ENCODE assay signal across 8 mouse cellular contexts in genomic region chr12:34906704-34907505, GRCm38 (mm10). TPM values are rescaled to one million over a fixed set of nuclear protein-coding genes. Genes with fewer than 3 reads are reported as not detected.
DNase-seq lines count a peak whose midpoint lies in the region; ATAC-seq and TF ChIP-seq lines count a peak whose summit lies in the region.

No protein-coding gene starts in this region.

- H3K4me1 ChIP-seq in forebrain, postnatal 0 days (ENCODE audit: insufficient read depth), result no peaks in the 10 kb centered on the region
- no peaks in the 10 kb centered on the region for H3K4me1 ChIP-seq in intestine, embryonic 14.5 days (replicated peaks; ENCODE audit: control insufficient read depth, insufficient read depth, low read length)
- H3K4me1 ChIP-seq in liver, embryonic 12.5 days, result no peaks in the 10 kb centered on the region

- H3K4me3 ChIP-seq in forebrain, postnatal 0 days (ENCODE audit: low read depth, low read length), result peak overlapping the region; percentile 82
- H3K4me3 ChIP-seq in intestine, embryonic 14.5 days (ENCODE audit: low read depth, low read length), result peak overlapping the region; percentile 65
- peak overlapping the region; percentile 57 for H3K4me3 ChIP-seq in liver, embryonic 12.5 days

- peak overlapping the region; percentile 84 for H3K4me2 ChIP-seq in forebrain, postnatal 0 days (ENCODE audit: low read depth)
- H3K4me2 ChIP-seq in intestine, embryonic 14.5 days (ENCODE audit: low read length), result peak overlapping the region; percentile 93
- peak overlapping the region; percentile 73 for H3K4me2 ChIP-seq in liver, embryonic 12.5 days

- H3K27me3 ChIP-seq in forebrain, postnatal 0 days (ENCODE audit: insufficient read depth, low read length), result no peaks in the 10 kb centered on the region
- H3K27me3 ChIP-seq in intestine, embryonic 14.5 days (replicated peaks; ENCODE audit: control insufficient read depth, insufficient read depth, low read length), result peaks cover 20% of the 10 kb centered on the region
- peaks cover 31% of the 10 kb centered on the region for H3K27me3 ChIP-seq in liver, embryonic 12.5 days (replicated peaks)

- TF ChIP-seq CTCF in forebrain, postnatal 0 days (IDR thresholded peaks at IDR 0.05; ENCODE audit: low read depth), result no peak

- peak overlapping the region; percentile 76 for H3K27ac ChIP-seq in forebrain, postnatal 0 days (ENCODE audit: low read depth, low read length)
- no peak overlapping the region for H3K27ac ChIP-seq in intestine, embryonic 14.5 days (ENCODE audit: low read depth)
- H3K27ac ChIP-seq in liver, embryonic 12.5 days, result no peak overlapping the region

- H3K36me3 ChIP-seq in forebrain, postnatal 0 days (ENCODE audit: insufficient read depth), result no peaks in the 10 kb centered on the region
- H3K36me3 ChIP-seq in intestine, embryonic 14.5 days (ENCODE audit: control insufficient read depth, insufficient read depth, low read length), result no peaks in the 10 kb centered on the region
- no peaks in the 10 kb centered on the region for H3K36me3 ChIP-seq in liver, embryonic 12.5 days

- under 1% methylated on average over 68 of the region's 107 CpGs for WGBS in forebrain, postnatal 0 days
- under 1% methylated on average over 87 of the region's 107 CpGs for WGBS in intestine, embryonic 14.5 days
- under 1% methylated on average over 76 of the region's 107 CpGs for WGBS in liver, embryonic 12.5 days (ENCODE audit: insufficient replicate concordance)

- peak; percentile 21 to 26 for DNase-seq in heart, adult 18-20 months
- DNase-seq in heart, adult 8-10 months (ENCODE audit: low spot score), result no peak
- peak; percentile 64 to 77 for DNase-seq in cerebellum, adult 18-20 months
- peak; percentile 75 for DNase-seq in forebrain, postnatal 0 days
- peak; percentile 72 for DNase-seq in intestine, embryonic 14.5 days (ENCODE audit: low spot score)
- no peak for DNase-seq in urinary bladder, adult 2 months (ENCODE audit: low spot score)

- H3K9me3 ChIP-seq in forebrain, postnatal 0 days (ENCODE audit: low read length), result no peaks in the 10 kb centered on the region
- H3K9me3 ChIP-seq in intestine, embryonic 14.5 days (ENCODE audit: control insufficient read depth, low read length), result no peaks in the 10 kb centered on the region
- H3K9me3 ChIP-seq in liver, embryonic 12.5 days (replicated peaks), result no peaks in the 10 kb centered on the region

- peak overlapping the region; percentile 84 for H3K9ac ChIP-seq in forebrain, postnatal 0 days
- peak overlapping the region; percentile 41 for H3K9ac ChIP-seq in intestine, embryonic 14.5 days (ENCODE audit: low read length)
- no peak overlapping the region for H3K9ac ChIP-seq in liver, embryonic 12.5 days

- peak; percentile 92 for ATAC-seq in forebrain, postnatal 0 days
- ATAC-seq in intestine, embryonic 14.5 days (replicated peaks; ENCODE audit: low FRiP score, low TSS enrichment, low read depth), result peak; percentile 89
- ATAC-seq in liver, embryonic 12.5 days, result no peak
- peak; percentile 16; the same call in 1 of the 2 replicates for ATAC-seq in neutrophil, adult 5-6 weeks (ENCODE audit: extremely low read depth, insufficient number of reproducible peaks, low FRiP score, poor library complexity, severe bottlenecking)

RNA-seq across cellular contexts. Expression of gene Hdac9, which starts 10.0 kb away (rescaled TPM):
- 10 to 100 TPM; 15.8 to 16.0 TPM for total RNA-seq in heart, adult 18-20 months (2021)
- 10 to 100 TPM; 15.6 to 20.6 (median 19.3) TPM for total RNA-seq in heart, adult 8-10 months (2022)
- total RNA-seq in forebrain, postnatal 0 days (2014; rRNA removed), result 21.6 and 23.3 TPM in 2 replicates
- 9.5 and 14.9 TPM in 2 replicates for polyA plus RNA-seq in forebrain, postnatal 0 days (2015; fragmentation: Nextera tagmentation; extraction: Ambion mirVana)
- polyA plus RNA-seq in intestine, embryonic 14.5 days (2014; fragmentation: Nextera tagmentation; extraction: Ambion mirVana), result 4.7 and 5.3 TPM in 2 replicates
- 1.5 TPM in 2 replicates for polyA plus RNA-seq in liver, embryonic 12.5 days (2016; fragmentation: Nextera tagmentation; extraction: Ambion mirVana)
- total RNA-seq in neutrophil, adult 5-6 weeks (2017), result 54.9 and 65.9 TPM in 2 replicates
- 2.7 and 3.1 TPM in 2 replicates for polyA plus RNA-seq in urinary bladder, adult 2 months (2012; rRNA removed)

Comparison
In these comparisons a context has a peak if more than half of its experiments do, and no peak if none do; other contexts are left out.
1. DNase-seq: peak in heart, adult 18-20 months (2 of 2), cerebellum, adult 18-20 months (2 of 2), forebrain, postnatal 0 days (single experiment) and intestine, embryonic 14.5 days (single experiment); none in heart, adult 8-10 months (single experiment) and urinary bladder, adult 2 months (single experiment).
2. Peak in every context shown above with its lines, with median percentiles within 50 percentile points of each other: H3K4me2 ChIP-seq and H3K4me3 ChIP-seq.